Mouse (Mus musculus) left cerebral cortex, postnatal 25 days (tissue): ENCODE results near the gene Ddi2. TPM values are rescaled to one million over a fixed set of nuclear protein-coding genes. Genes with fewer than 3 reads are reported as not detected.

ENCODE experiments used
- DNase-seq, 2 experiments: peaks; one replicate each; pipeline ENCODE4 v3.0.0; 2022; ENCODE audit warnings: low spot score in 2 of 2, mixed read lengths in 1 of 2
- intact Hi-C: fragments of 180-260 bp; cut with DNase I; formaldehyde crosslinking; loops from one replicate; pipeline ENCODE4 v1.15.1; 2025
- total RNA-seq, 2 experiments: library from RNA; stranded (reverse); gene quantifications; 2 replicates each; pipeline ENCODE4 v1.2.3; 2021

Ddi2 gene
- total RNA-seq, 2 experiments from 2014 or later, result 39.8 to 41.1 TPM

DNA sequence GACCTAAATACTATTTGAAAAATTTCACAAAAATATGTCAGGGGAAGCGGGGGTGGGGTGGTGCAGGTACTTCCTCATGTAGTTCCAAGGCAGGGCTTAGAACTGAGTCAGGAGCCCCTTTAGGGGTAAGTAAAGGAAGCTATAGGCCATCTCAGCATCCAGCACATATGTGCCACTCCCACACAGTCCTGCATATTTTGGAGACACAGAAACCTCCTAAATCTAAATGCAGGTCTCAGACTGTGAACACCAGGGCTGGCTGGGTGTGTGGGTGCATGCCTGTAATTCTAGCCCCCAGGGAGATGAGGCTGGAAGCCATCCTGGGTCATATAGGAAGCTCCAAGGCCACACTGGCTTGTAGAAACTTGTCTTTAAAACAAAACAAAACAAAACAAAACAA lies 12.0 kb downstream of the Ddi2 start:
- DNase-seq, result peak in 1 of 2 experiments; percentile 80

GRCm38 (mm10) chr4:141708971-141709370 lies 14.2 kb downstream of the Ddi2 start:
- intact Hi-C loops, result no loop called here

More for the DNA sequence above, 12.0 kb downstream of the Ddi2 start:
- intact Hi-C loops, result no loop called here

GRCm38 (mm10) chr4:141708005-141708404 lies 15.2 kb downstream of the Ddi2 start:
- intact Hi-C loops, result no loop called here
- no peak for DNase-seq

More at GRCm38 (mm10) chr4:141708971-141709370, 14.2 kb downstream of the Ddi2 start:
- no peak for DNase-seq

GRCm38 (mm10) chr4:141705331-141705730 lies 17.9 kb downstream of the Ddi2 start:
- intact Hi-C loops, result no loop called here
- peak; percentile 57 to 83 for DNase-seq

GRCm38 (mm10) chr4:141704625-141705024 lies 18.6 kb downstream of the Ddi2 start:
- no peak for DNase-seq
- intact Hi-C loops, result no loop called here

DNA sequence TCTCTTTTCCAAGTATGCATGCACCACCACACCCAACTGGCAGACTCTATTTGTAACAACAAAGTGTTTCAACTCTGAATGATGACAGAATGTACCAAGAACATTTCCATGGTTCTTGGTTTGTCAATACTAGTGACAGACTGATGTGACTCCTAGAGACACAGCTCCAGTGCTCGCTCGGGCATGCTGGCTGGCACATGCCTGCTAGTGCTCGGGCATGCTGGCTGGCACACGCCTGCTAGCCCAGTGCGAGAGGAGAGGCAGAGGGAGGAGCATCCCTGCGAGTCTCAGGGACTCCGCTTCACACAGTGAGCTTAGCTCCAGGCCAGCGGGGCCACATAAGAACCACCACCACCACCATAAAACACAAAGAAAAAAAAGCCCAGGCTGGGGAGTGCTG lies 28.5 kb downstream of the Ddi2 start:
- intact Hi-C loops, result no loop called here
- DNase-seq, result no peak

- intact Hi-C loops, result no loop called here
- no peak for DNase-seq
These were observed 34.7 kb downstream of the Ddi2 start for GRCm38 (mm10) chr4:141688505-141688904.

- intact Hi-C loops, result no loop called here
- peak in 1 of 2 experiments; percentile 51 for DNase-seq
These were observed 36.7 kb downstream of the Ddi2 start for GRCm38 (mm10) chr4:141686525-141686924.

DNA sequence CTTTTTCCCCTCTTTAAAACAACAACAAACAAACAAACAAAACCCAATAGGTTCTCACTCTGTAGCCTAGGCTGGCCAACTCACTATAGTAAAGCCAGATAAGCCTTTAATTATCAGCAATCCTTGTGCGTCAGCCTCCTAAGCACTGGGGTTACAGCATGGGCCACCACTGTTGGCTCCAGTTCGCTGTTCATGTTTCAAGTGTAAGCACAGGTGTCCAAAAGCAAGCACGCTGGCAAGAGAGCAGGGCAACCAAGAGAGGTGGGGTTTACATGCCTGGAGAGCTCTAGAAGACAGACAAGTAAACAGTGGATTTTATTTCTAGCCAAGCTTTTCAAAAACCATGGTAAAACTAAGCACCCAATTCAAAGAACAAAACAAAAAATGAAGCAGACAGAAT lies 37.1 kb downstream of the Ddi2 start:
- intact Hi-C loops, result no loop called here
- DNase-seq, result no peak

GRCm38 (mm10) chr4:141685499-141685898 lies 37.7 kb downstream of the Ddi2 start, which contains the start of gene Rsc1a1:
TSS of gene Rsc1a1 (minus strand) at chr4:141685599.
- DNase-seq, result no peak
- intact Hi-C loops, result no loop called here

- intact Hi-C loops, result no loop called here
- no peak for DNase-seq
These were observed 40.5 kb downstream of the Ddi2 start for GRCm38 (mm10) chr4:141682706-141683230.

- intact Hi-C loops, result no loop called here
- DNase-seq, result no peak
These were observed 41.5 kb downstream of the Ddi2 start for GRCm38 (mm10) chr4:141681767-141682166.

- no peak for DNase-seq
- intact Hi-C loops, result no loop called here
These were observed 42.3 kb downstream of the Ddi2 start for GRCm38 (mm10) chr4:141680892-141681291.

- intact Hi-C loops, result no loop called here
These were observed 44.2 kb downstream of the Ddi2 start for GRCm38 (mm10) chr4:141679016-141679415.

GRCm38 (mm10) chr4:141676462-141676979 lies 46.7 kb downstream of the Ddi2 start:
- intact Hi-C loops, result no loop called here
- no peak for DNase-seq

More at GRCm38 (mm10) chr4:141679016-141679415, 44.2 kb downstream of the Ddi2 start:
- no peak for DNase-seq

- DNase-seq, result no peak
- intact Hi-C loops, result no loop called here
These were observed 50.9 kb downstream of the Ddi2 start for GRCm38 (mm10) chr4:141672325-141672724.

GRCm38 (mm10) chr4:141671389-141671788 lies 51.8 kb downstream of the Ddi2 start:
- intact Hi-C loops, result no loop called here
- peak in 1 of 2 experiments; percentile 39 for DNase-seq

GRCm38 (mm10) chr4:141669898-141670712 lies 53.1 kb downstream of the Ddi2 start:
- DNase-seq, result no peak
- intact Hi-C loops, result no loop called here

DNA sequence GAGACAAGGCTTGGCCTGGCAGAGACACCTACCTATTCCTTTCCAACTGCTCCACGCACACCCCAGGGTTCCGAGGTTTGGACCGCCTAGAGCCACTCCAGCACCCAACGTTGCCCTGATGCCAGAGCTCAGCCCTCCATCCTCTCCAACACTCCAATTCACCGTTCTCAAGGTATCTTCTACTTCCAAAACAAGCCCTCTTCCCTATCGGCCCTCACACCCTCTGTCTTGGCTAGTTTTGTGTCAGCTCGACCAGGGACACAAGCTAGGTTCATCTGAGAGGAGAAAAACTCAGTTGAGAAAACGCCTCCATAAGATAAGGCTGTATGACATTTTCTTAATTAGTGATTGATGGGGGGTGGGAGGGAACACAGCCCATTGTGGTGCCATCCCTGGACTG lies 58.4 kb downstream of the Ddi2 start, which contains the start of gene Plekhm2:
Gene Plekhm2, minus strand, starts transcription at position 101 of the 400 bp plus-strand sequence.
- DNase-seq, result no peak
- intact Hi-C loops, result no loop called here

- peak; percentile 77 to 78 for DNase-seq
- intact Hi-C loops, result no loop called here
These were observed 59.0 kb downstream of the Ddi2 start for GRCm38 (mm10) chr4:141664011-141664745.
